Mouse (Mus musculus) MEL (cell line): Measurements from ENCODE around the gene Stambp. TPM values are rescaled to one million over a fixed set of nuclear protein-coding genes. Genes with fewer than 3 reads are reported as not detected.
A peak's percentile ranks its signal among the peaks of the same experiment; 100 is the strongest.

Source experiments
- DNase-seq: peaks from one replicate; pipeline ENCODE4 v3.0.0; 2011; ENCODE audit warnings: low read depth, low spot score
- H3K27ac ChIP-seq: 2 replicates; pipeline ENCODE4 v1.5.1; 2012; ENCODE audit warnings: low read depth, mild to moderate bottlenecking, control low read depth, low read length, moderate library complexity; ENCODE audit not compliant: control insufficient read depth
- H3K27me3 ChIP-seq, 2 experiments: fragments of 150-350 bp in 1 of 2; sonication (generic) in 1 of 2; 2 replicates each; pipeline ENCODE4 v1.6.1; 2012; ENCODE audit warnings: low read length in 2 of 2, mild to moderate bottlenecking in 2 of 2, improper control_type of control experiment in 1 of 2, moderate library complexity in 1 of 2; ENCODE audit not compliant: insufficient read depth in 2 of 2, control insufficient read depth in 1 of 2
- H3K36me3 ChIP-seq, 2 experiments: 2 replicates each; pipeline ENCODE4 v1.6.1; 2012 to 2014; ENCODE audit warnings: low read length in 2 of 2, improper control_type of control experiment in 1 of 2, inconsistent platforms in 1 of 2, mild to moderate bottlenecking in 1 of 2; ENCODE audit not compliant: insufficient read depth in 2 of 2, control insufficient read depth in 1 of 2
- H3K4me1 ChIP-seq, 2 experiments: fragments of 150-350 bp in 1 of 2; sonication (generic) in 1 of 2; 2 replicates each; pipeline ENCODE4 v1.6.1; 2012; ENCODE audit warnings: low read length in 2 of 2, improper control_type of control experiment in 1 of 2, mild to moderate bottlenecking in 1 of 2; ENCODE audit not compliant: insufficient read depth in 2 of 2, control insufficient read depth in 1 of 2
- H3K4me3 ChIP-seq, 2 experiments: fragments of 150-350 bp in 1 of 2; sonication (generic) in 1 of 2; 2 replicates each; pipeline ENCODE4 v1.5.1; 2012; ENCODE audit warnings: low read depth in 2 of 2, low read length in 2 of 2, mild to moderate bottlenecking in 2 of 2, moderate library complexity in 2 of 2, control low read depth in 1 of 2, improper control_type of control experiment in 1 of 2; ENCODE audit not compliant: control insufficient read depth in 1 of 2, insufficient read depth in 1 of 2
- H3K79me2 ChIP-seq: 2 replicates; pipeline ENCODE4 v1.6.1; 2012; ENCODE audit warnings: mild to moderate bottlenecking, low read length, moderate library complexity; ENCODE audit not compliant: control insufficient read depth, poor library complexity, insufficient read depth
- H3K9ac ChIP-seq: 2 replicates; pipeline ENCODE4 v1.6.1; 2012; ENCODE audit warnings: low read depth, mild to moderate bottlenecking, control low read depth, low read length, moderate library complexity; ENCODE audit not compliant: control insufficient read depth, poor library complexity, severe bottlenecking
- H3K9me3 ChIP-seq: fragments of 150-350 bp; sonication (generic); replicated peaks from 2 replicates; pipeline ENCODE4 v1.6.1; 2012; ENCODE audit warnings: mild to moderate bottlenecking, low read length, improper control_type of control experiment, moderate library complexity; ENCODE audit not compliant: insufficient read depth
- CHD1 ChIP-seq: IDR thresholded peaks from 2 replicates; pipeline ENCODE4 v1.6.1; 2012; ENCODE audit warnings: low read depth, mild to moderate bottlenecking, inconsistent platforms, low read length, improper control_type of control experiment
- ELF1 ChIP-seq: IDR thresholded peaks from 2 replicates; pipeline ENCODE4 v1.6.1; 2014; ENCODE audit warnings: low read depth, mild to moderate bottlenecking, inconsistent platforms, low read length, improper control_type of control experiment, moderate library complexity
- EP300 ChIP-seq, 2 experiments: IDR thresholded peaks; 2 replicates each; pipeline ENCODE4 v1.6.1; 2011; ENCODE audit warnings: improper control_type of control experiment in 2 of 2, low read length in 2 of 2, low read depth in 1 of 2, mild to moderate bottlenecking in 1 of 2
- ETS1 ChIP-seq: IDR thresholded peaks from 2 replicates; pipeline ENCODE4 v1.6.1; 2012; ENCODE audit warnings: low read depth, mild to moderate bottlenecking, inconsistent platforms, low read length, improper control_type of control experiment, moderate library complexity
- GABPA ChIP-seq: IDR thresholded peaks from 2 replicates; pipeline ENCODE4 v1.6.1; 2012; ENCODE audit warnings: low read depth, mild to moderate bottlenecking, inconsistent platforms, low read length, improper control_type of control experiment, moderate library complexity
- GATA1 ChIP-seq: IDR thresholded peaks from 2 replicates; pipeline ENCODE4 v1.6.1; 2011; ENCODE audit warnings: low read depth, low read length, improper control_type of control experiment
- MAFK ChIP-seq: IDR thresholded peaks from 2 replicates; pipeline ENCODE4 v1.6.1; 2011; ENCODE audit warnings: low read depth, mild to moderate bottlenecking, low read length, improper control_type of control experiment, borderline replicate concordance
- MAX ChIP-seq: IDR thresholded peaks from 2 replicates; pipeline ENCODE4 v1.6.1; 2011; ENCODE audit warnings: low read length, improper control_type of control experiment
- MAZ ChIP-seq: IDR thresholded peaks from 2 replicates; pipeline ENCODE4 v1.6.1; 2012; ENCODE audit warnings: low read depth, mild to moderate bottlenecking, inconsistent platforms, low read length, improper control_type of control experiment
- NELFE ChIP-seq: IDR thresholded peaks from 2 replicates; pipeline ENCODE4 v1.6.1; 2011; ENCODE audit warnings: low read depth, low read length, improper control_type of control experiment
- NRF1 ChIP-seq: IDR thresholded peaks from 2 replicates; pipeline ENCODE4 v1.6.1; 2014; ENCODE audit warnings: low read depth, mild to moderate bottlenecking, inconsistent platforms, low read length, improper control_type of control experiment, moderate library complexity; ENCODE audit not compliant: poor library complexity, insufficient read depth, severe bottlenecking
- POLR2A ChIP-seq, 2 experiments: IDR thresholded peaks; 2 replicates each; pipeline ENCODE4 v1.6.1; 2011 to 2012; ENCODE audit warnings: low read length in 2 of 2, mild to moderate bottlenecking in 2 of 2, control low read depth in 1 of 2, improper control_type of control experiment in 1 of 2, low read depth in 1 of 2, moderate library complexity in 1 of 2; ENCODE audit not compliant: control insufficient read depth in 1 of 2, insufficient read depth in 1 of 2, poor library complexity in 1 of 2
- POLR2AphosphoS2 ChIP-seq: IDR thresholded peaks from 2 replicates; pipeline ENCODE4 v1.6.1; 2011; ENCODE audit warnings: low read length, improper control_type of control experiment
- RAD21 ChIP-seq: IDR thresholded peaks from 2 replicates; pipeline ENCODE4 v1.6.1; 2011; ENCODE audit warnings: mild to moderate bottlenecking, low read depth, low read length, improper control_type of control experiment
- RCOR1 ChIP-seq: IDR thresholded peaks from 2 replicates; pipeline ENCODE4 v1.6.1; 2012; ENCODE audit warnings: low read depth, mild to moderate bottlenecking, inconsistent platforms, low read length, improper control_type of control experiment
- SMC3 ChIP-seq: IDR thresholded peaks from 2 replicates; pipeline ENCODE4 v1.6.1; 2011; ENCODE audit warnings: low read depth, low read length, improper control_type of control experiment
- TAL1 ChIP-seq: IDR thresholded peaks from 2 replicates; pipeline ENCODE4 v1.6.1; 2012; ENCODE audit warnings: mild to moderate bottlenecking, inconsistent platforms, low read length, moderate library complexity, mixed read lengths
- TBP ChIP-seq: IDR thresholded peaks from 2 replicates; pipeline ENCODE4 v1.8.0; 2011; ENCODE audit warnings: low read depth, low read length, improper control_type of control experiment
- USF2 ChIP-seq, 2 experiments: IDR thresholded peaks; 2 replicates each; pipeline ENCODE4 v1.6.1; 2011 to 2012; ENCODE audit warnings: improper control_type of control experiment in 2 of 2, low read length in 2 of 2, borderline replicate concordance in 1 of 2, inconsistent platforms in 1 of 2, low read depth in 1 of 2, mild to moderate bottlenecking in 1 of 2; ENCODE audit not compliant: insufficient read depth in 1 of 2
- ZKSCAN1 ChIP-seq: IDR thresholded peaks from 2 replicates; pipeline ENCODE4 v1.6.1; 2012; ENCODE audit warnings: low read depth, mild to moderate bottlenecking, inconsistent platforms, low read length, improper control_type of control experiment, moderate library complexity
- ZNF384 ChIP-seq: IDR thresholded peaks from 2 replicates; pipeline ENCODE4 v1.6.1; 2012; ENCODE audit warnings: low read depth, mild to moderate bottlenecking, inconsistent platforms, low read length, improper control_type of control experiment
- polyA plus RNA-seq, 2 experiments: library from polyadenylated mRNA; stranded (reverse) in 1 of 2; unstranded in 1 of 2; fragments of >175 nt in 1 of 2; fragments of >200 nt in 1 of 2; gene quantifications; 2 replicates each; pipeline versions ENCODE4 v1.2.1 to v1.2.4; 2012; ENCODE audit warnings: low replicate concordance in 2 of 2, low read depth in 1 of 2; ENCODE audit not compliant: insufficient read length in 2 of 2, insufficient read depth in 1 of 2, missing spikeins in 1 of 2
- total RNA-seq: library from RNA; depleted of rRNA; stranded (reverse); fragments of 300-350 nt; gene quantifications from 2 replicates; pipeline ENCODE4 v1.2.3, GENCODE M21; 2012

Gene Stambp
- total and polyA plus RNA-seq, 3 experiments = 4.0 to 18.3 TPM; not detected in 1

DNA sequence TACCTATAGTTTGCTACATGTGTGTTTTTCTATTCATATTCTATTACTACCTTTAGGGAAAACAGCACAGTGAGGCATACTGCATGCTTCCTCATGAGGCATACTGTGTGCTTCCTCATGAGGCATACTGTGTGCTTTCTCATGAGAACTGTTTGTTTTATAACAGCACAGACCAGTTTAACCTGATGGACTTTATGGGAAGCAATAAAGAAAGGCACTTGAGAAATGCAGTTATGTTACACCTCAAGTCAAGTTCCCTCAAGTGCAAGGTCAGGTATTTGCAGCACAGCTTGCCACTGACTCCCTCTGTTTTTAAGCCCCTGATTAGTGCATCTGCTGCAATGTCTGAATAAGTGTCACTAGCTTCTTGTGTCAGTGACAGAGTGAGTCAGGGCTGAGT, 5.0 kb upstream of the Stambp start:
- H3K36me3 ChIP-seq = peaks cover 0 to 2% of the 10 kb centered on the region in 2 experiments; a peak in 1 of 4 replicates
- no peaks in the 10 kb centered on the region for H3K9me3 ChIP-seq
- no peak overlapping the region for H3K27ac ChIP-seq
- peaks cover 0 to 4% of the 10 kb centered on the region in 2 experiments; a peak in 2 of 4 replicates for H3K4me1 ChIP-seq
- peaks cover 8 to 15% of the 10 kb centered on the region in 2 experiments; a peak in 3 of 4 replicates for H3K27me3 ChIP-seq
- DNase-seq = no peak
- H3K9ac ChIP-seq = no peak overlapping the region
- H3K79me2 ChIP-seq = no peaks in the 10 kb centered on the region
- no peak overlapping the region for H3K4me3 ChIP-seq
- TF ChIP-seq ZKSCAN1 (peak; percentile 75), POLR2A (IDR thresholded peaks at IDR 0.05; ENCODE audit: control insufficient read depth in 1 of 2, insufficient read depth in 1 of 2, low read depth in 1 of 2, low read length in 2 of 2, poor library complexity in 1 of 2) (no peak), EP300 (IDR thresholded peaks at IDR 0.05; ENCODE audit: low read depth in 1 of 2, low read length in 2 of 2) (no peak), TBP (no peak), TAL1 (no peak)

DNA sequence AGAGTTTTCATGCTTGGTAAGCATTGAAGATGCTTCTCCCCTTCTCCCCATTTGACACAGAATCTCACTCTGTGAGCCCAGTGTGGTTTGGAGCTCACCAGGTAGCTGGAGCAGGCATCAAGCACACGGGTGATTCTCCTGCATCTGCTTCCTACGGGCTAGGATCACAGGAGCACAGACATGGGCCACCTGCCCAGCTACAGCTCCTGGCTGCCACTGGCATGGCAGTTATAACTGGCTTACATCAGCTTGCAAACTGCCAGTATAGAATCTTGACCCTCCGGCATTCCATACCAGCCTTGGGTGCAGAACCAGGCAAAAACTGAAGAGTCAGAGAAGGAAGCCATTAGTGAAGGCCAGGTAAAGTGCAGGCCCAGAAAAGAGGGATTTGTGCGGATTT, 3.1 kb upstream of the Stambp start:
- Histone ChIP-seq H3K27me3 (peaks cover 8 to 11% of the 10 kb centered on the region in 2 experiments; a peak in 3 of 4 replicates), H3K4me3 (no peak overlapping the region), H3K36me3 (peaks cover 0 to 2% of the 10 kb centered on the region in 2 experiments; a peak in 1 of 4 replicates), H3K27ac (no peak overlapping the region), H3K9ac (no peak overlapping the region), H3K9me3 (no peaks in the 10 kb centered on the region), H3K4me1 (peaks cover 0 to 4% of the 10 kb centered on the region in 2 experiments; a peak in 2 of 4 replicates), H3K79me2 (no peaks in the 10 kb centered on the region; the same call in 1 of the 2 replicates)
- TF ChIP-seq POLR2AphosphoS2 (no peak), RCOR1 (no peak), GATA1 (no peak), TBP (no peak), MAZ (no peak), ETS1 (no peak), NELFE (no peak), ZKSCAN1 (no peak), RAD21 (no peak), MAX (no peak), GABPA (no peak), MAFK (no peak), NRF1 (no peak), USF2 (IDR thresholded peaks at IDR 0.05; ENCODE audit: borderline replicate concordance in 1 of 2, insufficient read depth in 1 of 2, low read depth in 1 of 2, low read length in 2 of 2) (no peak), ZNF384 (no peak), ELF1 (no peak), CHD1 (no peak), SMC3 (no peak)
- DNase-seq = no peak
